Mouse (Mus musculus): ENCODE results near the gene Raet1e. TPM values are rescaled to one million over a fixed set of nuclear protein-coding genes. Genes with fewer than 3 reads are reported as not detected.
"Not testable (repeated sequence)": the region's sequence is repeated elsewhere in the genome, so short reads cannot be mapped to it uniquely, and the experiment has no call there.

The Raet1e gene
- polyA plus RNA-seq, 1 experiment from 2014 or later: 2.7 TPM

DNA sequence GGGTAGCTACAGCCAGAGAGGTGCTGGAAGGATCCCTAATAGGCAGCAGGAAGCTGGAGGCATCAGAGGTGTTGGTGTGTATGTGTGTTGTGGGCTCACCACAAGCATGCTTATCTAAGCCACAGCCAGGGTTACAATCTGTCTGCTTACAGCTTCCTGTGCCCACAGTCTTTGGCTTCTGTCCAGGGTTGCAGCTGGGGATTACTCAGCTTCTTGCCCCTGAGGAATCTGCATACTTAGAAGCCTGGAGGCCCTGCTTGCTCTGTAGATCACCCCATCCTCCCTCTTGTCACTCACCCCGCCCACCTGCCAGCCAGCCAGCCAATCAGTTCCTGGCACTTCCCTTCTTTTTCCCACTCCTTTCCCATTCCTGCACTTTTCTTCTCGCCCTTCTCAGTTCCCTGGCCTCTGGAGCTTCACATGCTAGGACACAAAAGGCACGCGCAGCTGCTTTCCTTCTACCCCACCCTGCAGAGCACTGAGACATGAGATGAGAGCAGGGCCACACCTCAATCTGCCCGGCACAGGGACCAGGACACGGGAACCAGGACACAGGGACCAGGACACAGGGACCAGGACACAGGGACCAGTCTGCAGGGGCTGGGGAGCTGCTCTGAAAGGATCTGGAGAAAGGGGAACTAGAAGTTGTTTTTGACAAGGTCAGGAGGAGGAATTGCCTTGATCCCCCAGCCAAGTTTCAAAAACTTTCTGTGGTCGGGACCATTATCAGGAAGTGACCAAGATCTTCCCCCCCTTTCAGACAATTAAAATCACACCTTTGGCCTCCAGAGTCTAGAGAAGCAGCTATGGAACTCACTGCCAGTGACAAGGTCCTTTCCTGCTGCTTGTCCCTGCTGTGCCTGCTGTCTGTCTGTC lies 65.3 kb downstream of the Raet1e start:
- H3K27ac ChIP-seq: not testable (repeated sequence)

DNA sequence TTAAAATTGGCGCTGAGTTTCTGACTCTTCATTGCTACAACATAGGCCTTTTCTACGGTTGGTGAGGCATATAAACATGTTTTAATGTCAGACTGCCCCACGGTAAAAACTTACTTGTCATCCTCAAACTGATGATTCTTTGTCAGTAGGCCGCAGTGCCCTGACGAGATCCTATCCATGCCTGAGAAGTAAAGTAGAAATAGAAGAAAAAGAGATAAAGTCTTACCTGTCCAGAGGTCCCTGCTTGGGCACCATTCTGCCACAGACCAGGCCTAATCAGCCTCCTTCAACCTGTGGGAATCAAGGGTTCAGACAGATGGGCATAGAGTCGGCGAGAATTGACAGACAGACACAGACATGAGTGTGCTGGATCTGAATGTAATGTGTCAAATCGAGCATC lies 106.7 kb downstream of the Raet1e start:
- Histone ChIP-seq H3K4me2 (no peak overlapping the region), H3K9me3 (replicated peaks) (no peaks in the 10 kb centered on the region), H3K4me1 (replicated peaks) (no peaks in the 10 kb centered on the region), H3K4me3 (no peak overlapping the region), H3K27ac (no peak overlapping the region), H3K27me3 (no peaks in the 10 kb centered on the region), H3K9ac (no peak overlapping the region), H3K36me3 (no peaks in the 10 kb centered on the region)
- no peak for ATAC-seq (replicated peaks; ENCODE audit: insufficient number of reproducible peaks, insufficient read depth, low FRiP score, low read depth)
- WGBS: 87% methylated on average over 8 of the region's 8 CpGs

More for the DNA sequence above, 65.3 kb downstream of the Raet1e start:
- not testable (repeated sequence) for H3K36me3 ChIP-seq; H3K4me1 ChIP-seq (replicated peaks); ATAC-seq (replicated peaks; ENCODE audit: insufficient number of reproducible peaks, insufficient read depth, low FRiP score, low read depth); H3K4me3 ChIP-seq; H3K4me2 ChIP-seq; H3K9ac ChIP-seq; H3K27me3 ChIP-seq; H3K9me3 ChIP-seq (replicated peaks)
- 0% methylated on average over 1 of the region's 7 CpGs for WGBS

DNA sequence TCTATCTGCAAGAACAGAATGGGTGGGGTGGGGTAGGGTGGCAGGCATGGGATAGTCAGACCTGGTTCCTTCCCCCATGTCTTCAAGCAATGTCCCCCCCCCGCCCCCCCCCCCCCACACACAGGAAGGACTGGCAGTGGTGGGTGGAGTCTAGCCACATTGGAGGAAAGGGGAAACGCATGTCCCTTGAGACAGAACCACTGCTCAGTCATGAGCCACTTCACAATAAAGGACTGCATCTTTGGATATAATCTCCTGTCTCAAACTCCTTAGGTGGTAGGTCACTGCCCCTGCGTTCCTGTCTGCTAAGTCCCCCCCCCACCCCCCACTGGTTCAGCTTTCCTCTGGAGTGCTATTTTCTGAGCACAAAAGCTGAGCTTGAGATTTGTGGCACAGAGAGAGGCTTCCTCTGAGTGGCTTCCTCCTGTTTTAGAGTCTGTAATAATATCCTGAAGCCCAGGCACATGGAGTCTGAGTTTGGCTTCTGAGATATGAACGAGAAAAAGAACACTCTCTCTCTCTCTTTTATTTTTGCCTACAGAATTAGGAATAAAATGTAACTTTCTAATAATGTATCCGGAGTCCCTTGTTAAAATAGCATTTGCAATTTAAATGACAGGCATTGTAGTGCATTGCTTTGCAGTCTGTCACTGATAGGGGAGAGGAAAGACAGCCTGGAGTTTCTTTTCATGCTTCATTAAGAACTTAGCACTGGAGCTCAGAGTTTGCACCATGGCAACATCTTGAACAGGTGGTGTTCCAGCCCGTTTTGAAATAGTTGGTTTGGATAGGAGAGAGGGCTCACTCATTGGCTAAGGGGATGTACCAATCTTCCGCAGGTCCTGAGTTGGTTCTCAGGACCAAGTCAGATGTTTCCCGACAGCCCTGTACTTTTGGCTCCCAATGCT lies 112.8 kb downstream of the Raet1e start:
- ATAC-seq (replicated peaks; ENCODE audit: insufficient number of reproducible peaks, insufficient read depth, low FRiP score, low read depth); H3K36me3 ChIP-seq; H3K9me3 ChIP-seq (replicated peaks); H3K27me3 ChIP-seq; H3K4me1 ChIP-seq (replicated peaks); H3K9ac ChIP-seq; H3K4me3 ChIP-seq; H3K27ac ChIP-seq; H3K4me2 ChIP-seq: not testable (repeated sequence)
- 40% methylated on average over 8 of the region's 8 CpGs for WGBS

DNA sequence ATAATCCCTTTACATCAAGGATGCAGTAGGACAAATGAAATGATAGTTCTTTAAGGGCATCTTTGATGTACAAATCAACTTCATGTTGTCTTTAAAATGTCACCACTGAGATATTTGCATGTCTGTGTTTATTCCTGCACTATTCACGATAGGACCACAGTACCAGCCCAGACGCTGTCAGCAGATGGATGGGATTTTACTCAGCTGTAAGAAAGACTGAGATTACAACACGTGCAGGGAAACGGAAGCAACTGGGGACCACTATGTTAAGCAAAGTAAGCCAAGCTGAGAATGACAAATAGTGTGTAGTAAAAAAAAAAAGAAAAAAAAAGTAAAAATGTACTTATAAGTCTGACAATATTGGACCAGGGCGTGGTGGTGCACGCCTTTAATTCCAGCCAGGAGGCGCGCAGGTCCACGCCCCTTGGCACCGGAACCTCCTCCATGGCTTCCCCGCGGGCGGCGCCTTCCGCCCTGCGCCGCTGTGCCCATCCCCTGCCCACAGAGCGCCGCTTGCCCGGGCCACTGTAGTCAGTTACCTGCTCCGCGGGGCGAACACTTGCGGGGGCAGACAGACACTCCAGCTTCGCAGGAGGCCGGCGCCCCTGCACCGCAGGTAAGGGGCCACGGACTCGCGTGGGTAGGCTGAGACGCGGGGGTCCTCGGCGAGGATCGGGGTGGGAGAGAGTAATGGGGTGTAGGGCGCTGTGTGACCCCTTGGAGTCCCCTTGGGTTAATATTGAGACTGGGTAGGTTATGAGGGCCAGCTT lies 114.7 kb downstream of the Raet1e start:
- H3K9me3 ChIP-seq (replicated peaks); H3K27me3 ChIP-seq; H3K4me1 ChIP-seq (replicated peaks); H3K36me3 ChIP-seq; ATAC-seq (replicated peaks; ENCODE audit: insufficient number of reproducible peaks, insufficient read depth, low FRiP score, low read depth); H3K27ac ChIP-seq: not testable (repeated sequence)
- 1% methylated on average over 37 of the region's 37 CpGs for WGBS
- H3K4me2 ChIP-seq: peak overlapping the region; percentile 93
- peak overlapping the region; percentile 63 for H3K4me3 ChIP-seq
- peak overlapping the region; percentile 41; the same call in 1 of the 2 replicates for H3K9ac ChIP-seq

DNA sequence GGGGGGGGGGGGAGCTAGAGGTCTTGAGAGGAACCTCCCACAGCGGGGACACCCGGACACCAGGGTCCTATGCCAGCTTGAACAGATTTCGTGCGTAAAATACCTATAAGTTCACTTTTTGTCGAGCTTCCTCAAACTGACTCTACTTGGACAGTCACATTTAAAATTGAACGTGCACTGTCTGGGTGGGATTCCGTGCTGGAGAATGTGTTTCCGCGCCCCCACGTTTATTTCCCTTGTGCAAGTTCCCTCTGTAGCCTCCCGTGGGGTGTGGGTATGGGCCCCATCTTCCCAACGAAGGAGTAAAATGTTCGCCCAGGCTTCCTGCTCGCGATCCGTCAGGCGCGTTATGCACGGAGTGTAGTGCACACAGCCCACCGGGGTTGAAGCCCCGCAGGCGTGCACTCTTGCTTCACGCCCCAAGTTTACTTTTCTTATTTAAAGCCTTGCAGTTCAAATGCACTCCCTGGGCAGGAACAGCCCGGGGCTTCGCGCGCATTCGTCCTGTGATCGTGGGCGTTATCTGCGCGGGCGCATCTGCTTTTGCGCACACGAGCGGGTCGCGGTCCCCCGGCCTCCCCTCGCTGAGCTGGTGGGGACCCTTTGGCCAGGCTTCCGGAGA lies 115.4 kb downstream of the Raet1e start:
- no peaks in the 10 kb centered on the region for H3K9me3 ChIP-seq (replicated peaks)
- H3K4me1 ChIP-seq (replicated peaks): peaks cover 8% of the 10 kb centered on the region
- H3K27me3 ChIP-seq: peaks cover 4% of the 10 kb centered on the region; the same call in 1 of the 2 replicates
- H3K4me3 ChIP-seq: peak overlapping the region; percentile 63
- ATAC-seq (replicated peaks; ENCODE audit: insufficient number of reproducible peaks, insufficient read depth, low FRiP score, low read depth): no peak
- H3K36me3 ChIP-seq: no peaks in the 10 kb centered on the region
- H3K4me2 ChIP-seq: peak overlapping the region; percentile 93
- peak overlapping the region; percentile 41; the same call in 1 of the 2 replicates for H3K9ac ChIP-seq
- under 1% methylated on average over 41 of the region's 41 CpGs for WGBS
- H3K27ac ChIP-seq: no peak overlapping the region

DNA sequence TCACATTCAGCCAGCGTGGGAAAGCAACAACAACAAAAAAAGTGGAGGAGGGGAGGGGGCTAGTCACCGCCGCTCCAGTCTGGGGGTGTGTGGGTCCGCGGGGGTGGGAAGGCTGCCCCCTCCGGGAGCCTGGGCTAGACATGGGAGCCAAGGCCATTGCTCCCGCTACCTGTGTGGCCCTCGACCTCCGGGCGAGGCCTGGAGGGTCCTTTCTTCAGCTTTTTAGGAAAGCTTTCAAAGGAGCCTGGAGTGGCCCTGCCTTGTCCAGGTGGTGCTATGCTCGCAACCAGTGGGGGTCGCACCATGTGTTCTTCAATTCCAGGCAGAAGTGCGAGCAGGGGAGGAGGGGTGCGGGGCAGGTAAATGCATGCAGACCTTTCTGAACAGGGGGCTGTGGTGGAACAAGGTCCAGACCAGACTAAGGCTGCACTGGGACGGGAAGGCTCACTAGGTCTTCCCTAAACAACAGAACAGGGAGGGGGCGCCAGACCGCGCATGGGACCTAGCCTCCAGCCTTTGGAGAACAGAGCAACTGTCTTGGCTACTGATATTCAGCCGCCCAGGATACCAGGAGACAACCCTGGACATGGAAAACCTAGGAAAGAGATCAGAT lies 116.2 kb downstream of the Raet1e start:
- Histone ChIP-seq H3K9me3 (replicated peaks) (no peaks in the 10 kb centered on the region), H3K4me3 (peak overlapping the region; percentile 63), H3K4me1 (replicated peaks) (peaks cover 8% of the 10 kb centered on the region), H3K9ac (no peak overlapping the region), H3K27ac (no peak overlapping the region), H3K27me3 (peaks cover 4% of the 10 kb centered on the region; the same call in 1 of the 2 replicates), H3K4me2 (peak overlapping the region; percentile 93), H3K36me3 (no peaks in the 10 kb centered on the region)
- ATAC-seq (replicated peaks; ENCODE audit: insufficient number of reproducible peaks, insufficient read depth, low FRiP score, low read depth): no peak
- 9% methylated on average over 19 of the region's 19 CpGs for WGBS

DNA sequence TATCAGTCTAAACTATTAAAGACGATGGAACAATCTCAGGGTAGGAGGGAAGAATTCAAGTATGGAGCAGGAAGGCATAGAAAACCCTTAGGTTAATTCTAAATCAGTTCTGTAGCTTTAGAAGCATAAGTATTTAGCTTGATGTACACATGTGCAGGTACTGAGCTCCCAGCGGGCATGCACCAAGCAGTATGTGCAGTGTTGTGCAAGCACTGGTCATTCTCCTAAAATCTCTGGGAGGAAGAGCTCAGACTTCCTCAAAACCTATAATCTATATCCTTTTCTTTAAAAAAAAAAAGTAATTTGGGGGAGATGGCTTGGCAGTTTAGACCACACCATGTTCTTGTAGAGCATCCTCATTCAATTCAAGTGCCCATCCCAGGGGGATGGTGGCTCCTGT lies 120.1 kb downstream of the Raet1e start:
- H3K36me3 ChIP-seq; H3K27me3 ChIP-seq; H3K4me3 ChIP-seq; ATAC-seq (replicated peaks; ENCODE audit: insufficient number of reproducible peaks, insufficient read depth, low FRiP score, low read depth); H3K9me3 ChIP-seq (replicated peaks); H3K4me1 ChIP-seq (replicated peaks); H3K27ac ChIP-seq; H3K4me2 ChIP-seq; H3K9ac ChIP-seq: not testable (repeated sequence)
- WGBS: 86% methylated on average over 2 of the region's 2 CpGs

DNA sequence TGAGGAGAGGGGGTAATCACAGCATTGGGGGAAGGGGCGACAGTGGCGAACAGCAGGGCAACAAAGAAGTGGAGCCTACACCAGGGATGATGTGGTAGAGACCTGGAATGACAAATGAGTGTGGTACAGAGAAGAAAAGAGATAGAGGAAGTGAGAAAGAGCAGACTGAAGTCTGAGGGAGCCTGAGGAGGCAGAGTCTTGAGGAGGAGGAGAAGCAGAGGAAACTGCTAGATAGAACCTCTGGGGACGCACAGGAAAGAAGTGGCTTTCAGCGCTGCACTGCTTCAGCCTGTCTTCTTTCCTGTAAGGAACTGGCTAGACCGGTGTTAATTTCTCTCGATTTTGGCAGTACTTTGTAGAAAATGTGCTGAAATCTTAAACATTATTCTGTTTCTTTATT lies 124.4 kb downstream of the Raet1e start:
- 32% methylated on average over 6 of the region's 6 CpGs for WGBS
- ATAC-seq (replicated peaks; ENCODE audit: insufficient number of reproducible peaks, insufficient read depth, low FRiP score, low read depth): no peak
- no peaks in the 10 kb centered on the region for H3K27me3 ChIP-seq

DNA sequence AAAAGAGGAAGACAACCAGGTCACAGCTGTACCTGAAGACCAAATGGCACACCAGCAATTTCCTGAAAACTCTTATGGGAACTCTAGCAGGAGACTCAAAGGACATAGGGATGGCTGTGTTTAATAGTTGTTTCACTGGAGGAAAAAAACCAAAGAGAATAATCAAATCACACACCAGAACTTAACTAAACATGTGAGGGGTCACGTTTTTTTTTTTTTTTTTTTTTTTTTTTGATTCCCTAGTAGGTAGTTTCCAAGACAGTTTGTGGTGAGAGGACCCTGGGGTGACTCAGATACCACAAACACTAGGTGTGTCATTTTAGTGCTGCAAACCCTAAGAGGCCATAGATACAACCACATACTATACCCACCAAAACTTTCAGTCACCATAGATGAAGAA lies 137.3 kb downstream of the Raet1e start:
- no peaks in the 10 kb centered on the region for H3K4me1 ChIP-seq (replicated peaks)
- H3K4me3 ChIP-seq: no peak overlapping the region
- ATAC-seq (replicated peaks; ENCODE audit: insufficient number of reproducible peaks, insufficient read depth, low FRiP score, low read depth): no peak
- no peaks in the 10 kb centered on the region for H3K27me3 ChIP-seq
- H3K27ac ChIP-seq: no peak overlapping the region
- no peaks in the 10 kb centered on the region for H3K36me3 ChIP-seq
- WGBS: 33% methylated on average over 1 of the region's 1 CpGs
- H3K9me3 ChIP-seq (replicated peaks): no peaks in the 10 kb centered on the region
- no peak overlapping the region for H3K9ac ChIP-seq
- no peak overlapping the region for H3K4me2 ChIP-seq

More for the DNA sequence above, 124.4 kb downstream of the Raet1e start:
- Histone ChIP-seq H3K36me3 (no peaks in the 10 kb centered on the region), H3K4me2 (no peak overlapping the region), H3K27ac (no peak overlapping the region), H3K9ac (no peak overlapping the region), H3K4me1 (replicated peaks) (no peaks in the 10 kb centered on the region), H3K9me3 (replicated peaks) (no peaks in the 10 kb centered on the region), H3K4me3 (no peak overlapping the region)

DNA sequence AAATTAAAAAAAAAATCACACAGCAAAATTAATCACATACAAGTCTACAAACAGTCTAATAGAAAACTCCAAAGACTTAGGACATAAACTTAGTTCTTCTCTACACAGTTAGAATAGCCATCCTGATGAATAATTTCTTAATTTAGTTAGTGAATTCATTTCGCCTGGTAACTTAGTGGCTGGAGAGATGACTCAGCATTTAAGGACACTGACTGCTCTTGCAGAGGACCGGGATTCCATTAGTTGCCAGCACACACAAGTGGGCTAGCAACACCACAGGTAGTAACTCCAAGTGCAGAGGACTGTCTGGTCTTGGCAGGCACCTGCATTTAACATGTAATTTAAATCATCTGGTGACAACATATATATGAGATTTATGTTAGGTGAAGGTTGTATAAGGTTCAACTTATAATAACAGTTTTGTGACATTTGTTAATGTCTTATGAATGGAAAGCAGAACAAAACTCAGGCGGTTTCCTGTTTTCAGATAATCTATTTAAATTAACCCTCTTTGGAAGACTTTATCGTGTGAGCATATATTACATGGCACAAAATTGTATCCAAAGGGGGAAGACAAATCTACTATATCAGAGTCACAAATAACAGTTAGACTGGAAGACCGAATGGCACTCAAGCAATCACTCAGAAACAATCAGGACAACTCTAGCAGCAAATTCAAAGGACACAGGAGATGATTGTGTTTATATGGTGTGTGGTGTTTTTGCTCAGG lies 138.8 kb downstream of the Raet1e start:
- Histone ChIP-seq H3K4me3 (no peak overlapping the region), H3K27me3 (no peaks in the 10 kb centered on the region), H3K27ac (no peak overlapping the region), H3K9me3 (replicated peaks) (no peaks in the 10 kb centered on the region), H3K4me1 (replicated peaks) (no peaks in the 10 kb centered on the region), H3K9ac (no peak overlapping the region), H3K36me3 (no peaks in the 10 kb centered on the region), H3K4me2 (no peak overlapping the region)
- 68% methylated on average over 5 of the region's 5 CpGs for WGBS
- ATAC-seq (replicated peaks; ENCODE audit: insufficient number of reproducible peaks, insufficient read depth, low FRiP score, low read depth): no peak
